Mouse (Mus musculus) intestine, embryonic 14.5 days (tissue): ENCODE data around the gene Pole2. TPM values are rescaled to one million over a fixed set of nuclear protein-coding genes. Genes with fewer than 3 reads are reported as not detected.

Experiments used
- ATAC-seq: fragments of 200-750 bp; cut with Nextera tagmentation; replicated peaks from 2 replicates; pipeline ENCODE4 v1.8.0; 2017; ENCODE audit warnings: low read depth, moderate number of reproducible peaks, moderate TSS enrichment, moderate library complexity; ENCODE audit not compliant: low FRiP score, low TSS enrichment
- DNase-seq: peaks from one replicate; pipeline ENCODE4 v3.0.0-alpha.2; 2018; ENCODE audit warnings: low spot score
- H3K27ac ChIP-seq: fragments of 300-500 bp; sonication (generic); 2 replicates; pipeline ENCODE4 v1.5.1; 2014; ENCODE audit warnings: low read depth, mild to moderate bottlenecking, control low read depth
- H3K27me3 ChIP-seq: fragments of 300-500 bp; sonication (generic); replicated peaks from 2 replicates; pipeline ENCODE4 v1.6.1; 2014; ENCODE audit warnings: low read length, control low read depth; ENCODE audit not compliant: control insufficient read depth, insufficient read depth
- H3K36me3 ChIP-seq: fragments of 300-500 bp; sonication (generic); 2 replicates; pipeline ENCODE4 v1.6.1; 2014; ENCODE audit warnings: low read length, control low read depth; ENCODE audit not compliant: control insufficient read depth, insufficient read depth
- H3K4me1 ChIP-seq: fragments of 300-500 bp; sonication (generic); replicated peaks from 2 replicates; pipeline ENCODE4 v1.6.1; 2014; ENCODE audit warnings: low read length, control low read depth, mixed read lengths; ENCODE audit not compliant: control insufficient read depth, insufficient read depth
- H3K4me2 ChIP-seq: fragments of 300-500 bp; sonication (generic); 2 replicates; pipeline ENCODE4 v1.6.1; 2014; ENCODE audit warnings: low read length
- H3K4me3 ChIP-seq: fragments of 300-500 bp; sonication (generic); 2 replicates; pipeline ENCODE4 v1.5.1; 2014; ENCODE audit warnings: low read depth, low read length, control low read depth, mixed read lengths
- H3K9ac ChIP-seq: fragments of 300-500 bp; sonication (generic); 2 replicates; pipeline ENCODE4 v1.6.1; 2014; ENCODE audit warnings: mild to moderate bottlenecking, low read length
- H3K9me3 ChIP-seq: fragments of 300-500 bp; sonication (generic); 2 replicates; pipeline ENCODE4 v1.6.1; 2016; ENCODE audit warnings: low read length, control low read depth; ENCODE audit not compliant: control insufficient read depth
- WGBS: fragments of 180-500 bp; shearing (Covaris S2); extraction: QIAGEN DNeasy Blood & Tissue Kit; methylation state at CpG from one replicate; pipeline ENCODE4 v1.1.7; 2014; 5-methylcytosine and 5-hydroxymethylcytosine counted together
- polyA plus RNA-seq: library from polyadenylated mRNA; unstranded; fragments of >200 nt; fragmentation: Nextera tagmentation; extraction: Ambion mirVana; gene quantifications from 2 replicates; pipeline ENCODE4 v1.2.1, GENCODE M21; 2014

The Pole2 gene
- polyA plus RNA-seq, 1 experiment from 2014 or later, result 28.1 TPM

- H3K27me3 ChIP-seq, result no peaks in the 10 kb centered on the region
- no peak for DNase-seq
- ATAC-seq, result no peak
- WGBS, result 85% methylated on average over 9 of the region's 9 CpGs
- H3K9ac ChIP-seq, result no peak overlapping the region
- no peak overlapping the region for H3K4me2 ChIP-seq
- no peak overlapping the region for H3K4me3 ChIP-seq
- H3K27ac ChIP-seq, result no peak overlapping the region
- H3K9me3 ChIP-seq, result no peaks in the 10 kb centered on the region
- H3K36me3 ChIP-seq, result peaks cover 34% of the 10 kb centered on the region
- H3K4me1 ChIP-seq, result peaks cover 14% of the 10 kb centered on the region
These were observed 37.9 kb downstream of the Pole2 start for GRCm38 (mm10) chr12:69190074-69190473.

- WGBS, result 68% methylated on average over 5 of the region's 5 CpGs
- Histone ChIP-seq H3K27me3 (no peaks in the 10 kb centered on the region), H3K36me3 (peaks cover 33% of the 10 kb centered on the region), H3K9me3 (no peaks in the 10 kb centered on the region), H3K9ac (no peak overlapping the region), H3K4me2 (0 out of 2 replicates have a peak overlapping the region, but pooled peaks have one; percentile 1), H3K4me3 (no peak overlapping the region), H3K4me1 (peaks cover 16% of the 10 kb centered on the region), H3K27ac (no peak overlapping the region)
- ATAC-seq (no peak), DNase-seq (no peak)
These were observed 41.1 kb downstream of the Pole2 start for GRCm38 (mm10) chr12:69186811-69187471.

GRCm38 (mm10) chr12:69185371-69185770, 42.6 kb downstream of the Pole2 start:
- Histone ChIP-seq H3K36me3 (peaks cover 28% of the 10 kb centered on the region), H3K4me2 (peak overlapping the region; percentile 89), H3K27ac (no peak overlapping the region), H3K4me3 (peak overlapping the region; percentile 88), H3K4me1 (peaks cover 16% of the 10 kb centered on the region), H3K27me3 (no peaks in the 10 kb centered on the region), H3K9ac (peak overlapping the region; percentile 81), H3K9me3 (no peaks in the 10 kb centered on the region)
- ATAC-seq, result no peak
- WGBS, result 84% methylated on average over 7 of the region's 7 CpGs
- no peak for DNase-seq

GRCm38 (mm10) chr12:69184342-69185295, 43.4 kb downstream of the Pole2 start:
- H3K4me2 ChIP-seq, result peak overlapping the region; percentile 89
- DNase-seq (peak; percentile 79), ATAC-seq (peak; percentile 56)
- H3K4me3 ChIP-seq, result peak overlapping the region; percentile 88
- no peaks in the 10 kb centered on the region for H3K9me3 ChIP-seq
- no peaks in the 10 kb centered on the region for H3K27me3 ChIP-seq
- H3K9ac ChIP-seq, result peak overlapping the region; percentile 81
- peaks cover 23% of the 10 kb centered on the region for H3K36me3 ChIP-seq
- WGBS, result 2% methylated on average over 80 of the region's 86 CpGs
- peak overlapping the region; percentile 83 for H3K27ac ChIP-seq
- H3K4me1 ChIP-seq, result peaks cover 16% of the 10 kb centered on the region

GRCm38 (mm10) chr12:69183583-69184308, 44.2 kb downstream of the Pole2 start, which contains the start of the genes Rpl36al and Mgat2:
Rpl36al (minus strand) TSS chr12:69184083.
Mgat2 (plus strand) TSS chr12:69184157.
- peak within 1 kb of the TSS; percentile 89 for H3K4me2 ChIP-seq
- H3K9me3 ChIP-seq, result no peaks in the 10 kb centered on the region
- WGBS, result under 1% methylated on average over 77 of the region's 84 CpGs
- H3K36me3 ChIP-seq, result peaks cover 23% of the 10 kb centered on the region
- peak within 1 kb of the TSS; percentile 83 for H3K27ac ChIP-seq
- peak within 1 kb of the TSS; percentile 81 for H3K9ac ChIP-seq
- no peaks in the 10 kb centered on the region for H3K27me3 ChIP-seq
- ATAC-seq, result peak; percentile 98
- DNase-seq, result peak; percentile 97
- H3K4me1 ChIP-seq, result peaks cover 16% of the 10 kb centered on the region
- H3K4me3 ChIP-seq, result peak within 1 kb of the TSS; percentile 88

GRCm38 (mm10) chr12:69181800-69182199, 46.2 kb downstream of the Pole2 start:
- Histone ChIP-seq H3K27me3 (no peaks in the 10 kb centered on the region), H3K36me3 (peaks cover 16% of the 10 kb centered on the region), H3K9me3 (no peaks in the 10 kb centered on the region), H3K4me3 (no peak overlapping the region), H3K4me1 (peaks cover 9% of the 10 kb centered on the region), H3K27ac (no peak overlapping the region), H3K4me2 (no peak overlapping the region), H3K9ac (no peak overlapping the region)
- DNase-seq (no peak), ATAC-seq (no peak)
- WGBS, result 85% methylated on average over 4 of the region's 4 CpGs

- WGBS, result 62% methylated on average over 12 of the region's 12 CpGs
- H3K4me3 ChIP-seq, result no peak overlapping the region
- ATAC-seq, result no peak
These were observed 48.6 kb downstream of the Pole2 start for GRCm38 (mm10) chr12:69179371-69179770.

GRCm38 (mm10) chr12:69177526-69177925, 50.5 kb downstream of the Pole2 start:
- WGBS, result 88% methylated on average over 3 of the region's 3 CpGs
- no peak for DNase-seq
- peaks cover 48% of the 10 kb centered on the region for H3K36me3 ChIP-seq
- no peaks in the 10 kb centered on the region for H3K27me3 ChIP-seq
- no peak overlapping the region for H3K4me2 ChIP-seq
- no peak overlapping the region for H3K27ac ChIP-seq
- no peak overlapping the region for H3K4me3 ChIP-seq
- no peaks in the 10 kb centered on the region for H3K9me3 ChIP-seq
- ATAC-seq, result no peak
- H3K4me1 ChIP-seq, result no peaks in the 10 kb centered on the region
- no peak overlapping the region for H3K9ac ChIP-seq

More at GRCm38 (mm10) chr12:69179371-69179770, 48.6 kb downstream of the Pole2 start:
- Histone ChIP-seq H3K27ac (no peak overlapping the region), H3K4me1 (no peaks in the 10 kb centered on the region), H3K9me3 (no peaks in the 10 kb centered on the region), H3K4me2 (no peak overlapping the region), H3K36me3 (peaks cover 35% of the 10 kb centered on the region), H3K27me3 (no peaks in the 10 kb centered on the region), H3K9ac (no peak overlapping the region)
- no peak for DNase-seq
